Mouse (Mus musculus): ENCODE results near the gene Vsig10.

Vsig10 gene

GRCm38 (mm10) chr5:117380199-117380598 is 61.3 kb downstream of the Vsig10 start:
- ATAC-seq (ENCODE audit: low TSS enrichment): no peak

DNA sequence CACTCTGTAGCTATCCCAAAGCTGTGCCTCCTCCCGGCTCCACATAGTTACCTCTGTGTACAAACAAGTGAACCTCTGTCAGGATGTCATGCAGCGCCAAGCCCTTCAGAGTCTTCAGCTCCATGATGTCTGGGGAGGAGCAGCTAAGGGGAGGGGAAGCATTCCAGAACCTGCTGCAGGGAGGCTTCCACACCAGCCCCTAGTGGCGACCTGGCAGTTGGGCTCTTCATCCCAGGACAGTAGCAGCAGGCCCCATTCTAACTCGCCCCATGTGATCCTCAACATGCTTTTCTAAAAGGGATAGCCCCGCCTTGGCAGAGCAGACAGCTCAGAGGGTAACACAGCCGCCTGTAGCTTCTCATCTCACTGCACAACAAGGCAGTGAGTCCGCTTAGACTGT is 62.9 kb downstream of the Vsig10 start:
- ATAC-seq (ENCODE audit: low TSS enrichment): no peak

DNA sequence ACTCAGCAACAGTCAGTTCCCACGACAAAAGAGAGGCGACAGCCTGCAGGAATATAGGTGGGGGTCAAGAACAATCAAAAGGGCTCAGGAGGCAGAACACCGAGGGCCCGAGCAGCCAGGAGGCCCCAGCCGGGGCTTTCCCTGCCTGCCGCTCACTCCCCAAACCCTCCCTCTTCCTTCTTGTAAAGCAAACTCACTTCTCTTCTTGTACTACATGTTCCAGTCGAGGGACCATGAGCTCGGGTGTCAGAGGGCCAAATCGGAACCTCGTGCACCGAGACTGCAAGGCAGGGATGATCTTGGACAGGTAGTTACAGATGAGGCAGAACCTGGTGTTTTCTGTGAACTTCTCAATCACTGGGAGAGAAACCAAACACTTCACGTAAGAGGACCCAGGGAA is 64.3 kb downstream of the Vsig10 start:
- no peak for ATAC-seq (ENCODE audit: low TSS enrichment)

- ATAC-seq (ENCODE audit: low TSS enrichment): peak; percentile 2; the same call in 1 of the 2 replicates
These were observed 69.4 kb downstream of the Vsig10 start for GRCm38 (mm10) chr5:117388296-117388751.

DNA sequence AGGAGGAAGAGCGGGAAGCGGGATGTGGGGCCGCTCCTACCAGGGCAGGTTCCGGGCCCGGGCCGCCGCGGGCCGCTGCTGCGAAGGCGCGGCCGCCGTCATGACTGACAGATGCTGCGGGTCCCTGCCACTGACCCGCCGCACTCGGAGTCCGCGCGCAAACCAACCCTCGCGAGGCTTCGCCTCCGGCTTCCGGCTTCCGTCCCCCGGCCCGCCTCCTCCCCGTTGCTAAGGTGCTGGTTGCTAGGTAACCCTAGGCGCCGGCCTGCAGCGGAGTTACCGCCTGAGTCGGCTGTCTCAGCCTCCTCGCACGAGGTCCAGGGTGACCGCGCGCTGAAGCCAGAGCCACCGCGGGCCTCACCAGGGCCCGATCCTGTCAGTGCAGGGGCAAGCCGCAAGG is 70.0 kb downstream of the Vsig10 start, which contains the start of gene Rfc5:
Gene Rfc5 (minus strand): TSS at position 171 of the 400 bp plus-strand sequence.
- peak; percentile 97 for ATAC-seq (ENCODE audit: low TSS enrichment)

GRCm38 (mm10) chr5:117390895-117391294 is 72.0 kb downstream of the Vsig10 start:
- ATAC-seq (ENCODE audit: low TSS enrichment): no peak

DNA sequence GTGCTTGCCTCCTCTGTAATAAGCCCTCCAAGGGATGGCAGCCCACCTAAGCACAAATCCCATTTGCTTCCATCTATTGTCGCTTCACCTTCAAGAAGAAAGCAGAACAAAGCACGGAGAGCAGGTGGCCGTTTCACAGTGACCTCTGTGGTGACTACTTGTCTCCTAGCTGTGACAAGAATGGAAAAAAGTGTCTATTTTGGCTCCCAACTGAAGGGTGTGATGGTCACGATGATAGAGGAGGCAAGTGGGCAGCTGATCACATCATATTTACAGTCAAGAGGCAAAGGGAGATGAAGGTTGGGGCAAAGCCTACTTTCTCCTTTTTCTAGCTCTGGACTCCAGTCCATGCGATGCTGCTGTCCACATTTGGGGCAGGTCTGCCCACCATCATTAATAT is 77.0 kb downstream of the Vsig10 start:
- ATAC-seq (ENCODE audit: low TSS enrichment): no peak

DNA sequence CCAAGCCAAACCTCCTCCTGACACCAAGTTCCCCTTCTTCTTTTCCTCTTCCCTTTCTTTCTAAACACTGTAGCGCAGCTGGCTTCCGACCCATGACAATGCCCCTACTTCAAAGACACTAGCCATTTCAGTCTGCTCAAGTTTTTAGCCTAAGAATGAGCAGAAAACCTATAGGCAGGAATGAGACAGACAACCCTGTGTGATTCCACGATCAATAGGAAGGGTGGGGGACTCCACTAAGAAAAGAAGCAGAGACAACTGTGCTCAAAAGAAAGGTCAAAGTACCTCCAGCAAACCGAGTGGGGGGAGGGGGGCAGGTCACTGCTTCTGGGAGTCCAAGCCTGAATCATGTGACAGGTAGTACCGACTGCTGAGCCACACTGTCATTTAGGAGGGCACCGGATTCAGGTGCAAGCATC is 77.7 kb downstream of the Vsig10 start:
- ATAC-seq (ENCODE audit: low TSS enrichment): no peak

GRCm38 (mm10) chr5:117397371-117397770 is 78.5 kb downstream of the Vsig10 start:
- no peak for ATAC-seq (ENCODE audit: low TSS enrichment)

DNA sequence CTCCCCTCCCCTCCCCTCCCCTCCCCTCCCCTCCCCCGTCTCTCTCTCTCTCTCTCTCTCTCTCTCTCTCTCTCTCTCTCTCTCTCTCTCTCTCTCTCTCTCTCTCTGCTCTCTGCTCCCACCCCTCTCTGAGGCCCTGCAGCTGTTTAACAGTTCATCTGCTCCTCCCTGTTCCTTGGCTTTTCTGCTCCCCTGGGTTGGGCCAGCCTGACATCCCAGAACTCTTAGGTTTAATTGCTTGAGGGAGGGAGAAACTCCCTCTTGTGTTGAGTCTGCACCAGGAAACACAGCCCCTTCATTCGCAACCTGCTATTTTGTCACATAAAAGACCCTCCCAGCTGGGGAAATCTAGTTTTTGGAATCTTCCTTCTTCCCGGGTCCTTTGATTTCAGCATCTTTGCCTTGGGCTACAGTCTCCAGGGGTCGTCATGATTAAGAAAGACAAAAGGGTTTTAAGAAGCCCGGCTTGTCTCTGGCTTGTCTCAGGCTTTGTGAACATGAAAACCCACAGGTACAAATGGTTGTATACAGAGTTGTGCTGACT is 79.2 kb downstream of the Vsig10 start:
- ATAC-seq (ENCODE audit: low TSS enrichment): no peak

DNA sequence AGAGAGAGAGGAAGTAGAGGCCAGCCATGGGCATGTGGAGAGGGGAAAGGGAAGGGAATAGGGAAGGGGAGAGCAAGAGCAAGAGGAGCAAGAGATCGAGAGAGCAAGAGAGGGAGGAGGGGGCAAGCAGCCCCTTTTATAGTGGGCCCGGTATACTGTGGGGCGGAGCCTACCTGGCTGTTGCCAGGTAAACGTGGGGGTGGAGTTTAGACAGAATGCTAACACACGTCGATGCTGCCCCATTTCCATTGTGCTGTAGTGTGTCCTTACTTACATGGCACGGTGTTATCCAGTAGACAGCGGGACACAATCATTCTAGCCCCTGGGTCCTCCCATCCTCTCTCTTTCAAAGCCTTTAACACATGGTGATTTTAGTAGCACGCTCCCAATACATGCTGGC is 80.4 kb downstream of the Vsig10 start:
- ATAC-seq (ENCODE audit: low TSS enrichment): no peak

GRCm38 (mm10) chr5:117403609-117404008 is 84.7 kb downstream of the Vsig10 start:
- no peak for ATAC-seq (ENCODE audit: low TSS enrichment)

All from frontal cortex, adult (tissue).